Mouse (Mus musculus) intestine, postnatal 0 days (tissue): ENCODE results near the gene Myo1b. TPM values are rescaled to one million over a fixed set of nuclear protein-coding genes. Genes with fewer than 3 reads are reported as not detected.

Experiments used
- ATAC-seq: fragments of 200-750 bp; cut with Nextera tagmentation; 2 replicates; pipeline ENCODE4 v1.8.0; 2017; ENCODE audit warnings: mild to moderate bottlenecking, moderate TSS enrichment, moderate library complexity
- H3K27ac ChIP-seq: fragments of 300-500 bp; sonication (generic); 2 replicates; pipeline ENCODE4 v1.5.1; 2014; ENCODE audit warnings: mild to moderate bottlenecking, low read depth, low read length, moderate library complexity
- H3K27me3 ChIP-seq: fragments of 300-500 bp; sonication (generic); replicated peaks from 2 replicates; pipeline ENCODE4 v1.6.1; 2014; ENCODE audit warnings: low read length, mixed read lengths; ENCODE audit not compliant: control insufficient read depth, insufficient read depth
- H3K36me3 ChIP-seq: fragments of 300-500 bp; sonication (generic); 2 replicates; pipeline ENCODE4 v1.6.1; 2014; ENCODE audit warnings: mild to moderate bottlenecking, moderate library complexity; ENCODE audit not compliant: control insufficient read depth, insufficient read depth
- H3K4me1 ChIP-seq: fragments of 300-500 bp; sonication (generic); replicated peaks from 2 replicates; pipeline ENCODE4 v1.6.1; 2014; ENCODE audit warnings: antibody characterized with exemption, low read length, mixed read lengths; ENCODE audit not compliant: control insufficient read depth, insufficient read depth
- H3K4me2 ChIP-seq: fragments of 300-500 bp; sonication (generic); replicated peaks from 2 replicates; pipeline ENCODE4 v1.6.1; 2014; ENCODE audit warnings: low read depth, mild to moderate bottlenecking, moderate library complexity
- H3K4me3 ChIP-seq: fragments of 300-500 bp; sonication (generic); 2 replicates; pipeline ENCODE4 v1.5.1; 2014; ENCODE audit warnings: low read depth, low read length
- H3K9ac ChIP-seq: fragments of 300-500 bp; sonication (generic); 2 replicates; pipeline ENCODE4 v1.6.1; 2014; ENCODE audit warnings: mild to moderate bottlenecking, low read depth, low read length
- H3K9me3 ChIP-seq: fragments of 300-500 bp; sonication (generic); 2 replicates; pipeline ENCODE4 v1.6.1; 2016; ENCODE audit warnings: mixed run types; ENCODE audit not compliant: control insufficient read depth
- CTCF ChIP-seq: sonication (generic); IDR thresholded peaks from 2 replicates; pipeline ENCODE4 v1.5.1; 2016; ENCODE audit warnings: low read depth, mild to moderate bottlenecking, control low read depth, antibody characterized with exemption, moderate library complexity
- WGBS: fragments of 180-500 bp; shearing (Covaris S2); extraction: QIAGEN DNeasy Blood & Tissue Kit; methylation state at CpG from one replicate; pipeline ENCODE4 v1.1.7; 2014; 5-methylcytosine and 5-hydroxymethylcytosine counted together
- polyA plus RNA-seq: library from polyadenylated mRNA; unstranded; fragments of >200 nt; fragmentation: Nextera tagmentation; extraction: Ambion mirVana; gene quantifications from 2 replicates; pipeline ENCODE4 v1.2.1, GENCODE M21; 2015

The Myo1b gene
- polyA plus RNA-seq, 1 experiment from 2014 or later: 15.8 TPM

DNA sequence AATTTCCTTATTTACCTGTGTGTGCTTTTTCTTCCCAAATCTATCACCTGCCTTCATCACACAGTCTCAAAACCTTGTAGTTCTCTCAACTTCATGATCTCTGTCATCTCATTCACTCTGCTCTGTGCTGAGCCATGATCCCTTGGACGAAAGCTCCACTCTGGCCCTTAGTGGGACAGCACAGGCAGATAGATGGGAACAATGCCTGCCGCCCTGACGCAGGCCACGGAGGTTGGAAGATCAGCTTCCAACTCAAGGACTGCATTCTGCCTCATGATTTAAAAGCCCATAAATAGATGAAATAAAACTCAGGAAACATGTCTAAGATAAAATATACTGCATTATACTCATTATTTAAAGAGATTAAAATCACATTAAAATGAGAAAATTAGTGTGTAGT lies 149.6 kb downstream of the Myo1b start:
- Histone ChIP-seq H3K4me1 (0 out of 2 replicates have a peak, but pooled peaks cover 2% of the 10 kb centered on the region), H3K36me3 (peaks cover 6% of the 10 kb centered on the region; the same call in 1 of the 2 replicates), H3K27ac (no peak overlapping the region), H3K9ac (no peak overlapping the region), H3K9me3 (no peaks in the 10 kb centered on the region), H3K4me2 (no peak overlapping the region), H3K4me3 (no peak overlapping the region), H3K27me3 (no peaks in the 10 kb centered on the region)
- TF ChIP-seq CTCF: no peak
- WGBS: 91% methylated on average over 4 of the region's 4 CpGs
- no peak for ATAC-seq

DNA sequence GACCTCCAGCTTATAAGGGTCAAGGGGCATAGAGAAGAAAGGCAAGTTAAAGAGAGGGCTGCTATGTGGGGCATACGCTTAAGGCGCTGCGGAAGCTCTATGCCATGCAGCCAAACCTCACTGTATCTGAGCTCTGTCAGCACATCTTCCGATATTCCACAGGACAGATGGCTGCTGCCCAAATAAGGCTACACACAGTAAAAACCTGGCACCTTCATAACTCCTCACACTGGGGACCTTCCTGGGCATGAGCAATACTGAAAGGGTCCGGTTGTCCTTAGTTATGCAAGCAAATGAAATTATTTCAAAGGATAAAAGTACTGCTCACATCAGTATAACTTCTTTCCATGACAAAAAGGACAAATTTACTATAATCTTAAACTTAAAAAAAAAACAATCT lies 150.7 kb downstream of the Myo1b start:
- WGBS: 87% methylated on average over 5 of the region's 5 CpGs
- Histone ChIP-seq H3K4me3 (no peak overlapping the region), H3K4me2 (no peak overlapping the region), H3K27me3 (no peaks in the 10 kb centered on the region), H3K36me3 (peaks cover 6% of the 10 kb centered on the region; the same call in 1 of the 2 replicates), H3K9ac (no peak overlapping the region), H3K27ac (no peak overlapping the region), H3K4me1 (0 out of 2 replicates have a peak, but pooled peaks cover under 1% of the 10 kb centered on the region), H3K9me3 (no peaks in the 10 kb centered on the region)
- no peak for TF ChIP-seq CTCF
- no peak for ATAC-seq

DNA sequence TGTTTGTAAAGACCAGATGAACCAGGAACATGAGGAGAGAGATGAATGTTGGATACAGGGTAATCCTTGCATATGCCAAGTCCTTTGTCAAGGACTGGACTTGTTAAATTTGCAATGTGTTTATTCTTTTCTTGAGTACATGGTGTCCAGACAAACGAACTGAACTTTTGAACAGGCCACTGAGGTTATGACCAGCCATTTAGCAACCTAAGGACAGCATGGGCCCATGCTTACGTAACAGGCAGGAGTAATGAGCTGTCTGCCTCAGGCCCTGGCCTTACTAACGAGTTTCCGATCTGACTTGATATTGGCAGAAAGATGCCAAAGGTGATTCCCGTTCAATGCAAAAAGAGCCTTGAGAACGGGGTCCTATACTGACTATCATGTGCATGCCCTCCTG lies 156.2 kb downstream of the Myo1b start:
- Histone ChIP-seq H3K4me2 (no peak overlapping the region), H3K4me3 (no peak overlapping the region), H3K9ac (no peak overlapping the region), H3K9me3 (no peaks in the 10 kb centered on the region), H3K27me3 (no peaks in the 10 kb centered on the region), H3K36me3 (peaks cover 17% of the 10 kb centered on the region; the same call in 1 of the 2 replicates), H3K27ac (no peak overlapping the region), H3K4me1 (no peaks in the 10 kb centered on the region)
- 84% methylated on average over 6 of the region's 6 CpGs for WGBS
- TF ChIP-seq CTCF: no peak
- no peak for ATAC-seq

DNA sequence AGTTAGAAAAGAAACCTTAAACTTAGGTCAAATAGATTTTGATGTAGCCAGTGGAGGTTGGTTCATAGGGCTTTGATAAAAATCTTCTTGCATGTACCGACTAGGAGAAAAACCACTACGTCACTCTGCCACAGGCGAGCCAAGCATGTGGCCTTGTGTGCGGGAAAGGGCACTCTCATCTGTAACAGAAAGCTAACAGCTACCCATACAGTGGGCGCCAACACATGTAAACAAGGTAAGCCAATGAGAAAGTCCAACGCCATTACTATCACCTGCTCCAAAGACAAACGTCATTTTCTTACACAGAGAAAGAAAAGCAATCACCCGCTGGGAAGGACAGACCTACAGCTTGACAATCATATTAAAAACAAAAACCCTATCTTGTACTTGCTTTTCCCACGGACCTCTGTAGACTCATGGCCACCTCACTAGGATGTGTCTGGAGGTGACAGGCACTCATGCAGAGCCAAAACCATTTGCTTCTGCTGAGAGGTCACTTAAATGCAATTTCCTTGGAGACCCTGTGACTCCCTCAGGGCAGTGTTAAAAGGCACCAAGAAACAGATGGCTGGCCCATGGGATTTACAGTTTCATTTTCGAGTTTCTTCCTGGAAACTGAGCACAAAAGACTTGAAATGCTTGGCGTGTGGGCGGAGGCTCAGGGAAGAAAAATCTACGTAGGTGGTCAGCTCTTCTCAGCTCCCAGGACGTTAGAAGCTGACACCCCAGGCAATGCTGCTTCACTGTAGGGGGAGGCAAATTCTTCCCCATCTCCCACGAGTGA lies 157.4 kb downstream of the Myo1b start:
- Histone ChIP-seq H3K4me2 (no peak overlapping the region), H3K4me1 (no peaks in the 10 kb centered on the region), H3K4me3 (no peak overlapping the region), H3K9me3 (no peaks in the 10 kb centered on the region), H3K27me3 (no peaks in the 10 kb centered on the region), H3K9ac (no peak overlapping the region), H3K36me3 (peaks cover 17% of the 10 kb centered on the region; the same call in 1 of the 2 replicates), H3K27ac (no peak overlapping the region)
- 82% methylated on average over 15 of the region's 15 CpGs for WGBS
- ATAC-seq: no peak
- TF ChIP-seq CTCF: no peak

DNA sequence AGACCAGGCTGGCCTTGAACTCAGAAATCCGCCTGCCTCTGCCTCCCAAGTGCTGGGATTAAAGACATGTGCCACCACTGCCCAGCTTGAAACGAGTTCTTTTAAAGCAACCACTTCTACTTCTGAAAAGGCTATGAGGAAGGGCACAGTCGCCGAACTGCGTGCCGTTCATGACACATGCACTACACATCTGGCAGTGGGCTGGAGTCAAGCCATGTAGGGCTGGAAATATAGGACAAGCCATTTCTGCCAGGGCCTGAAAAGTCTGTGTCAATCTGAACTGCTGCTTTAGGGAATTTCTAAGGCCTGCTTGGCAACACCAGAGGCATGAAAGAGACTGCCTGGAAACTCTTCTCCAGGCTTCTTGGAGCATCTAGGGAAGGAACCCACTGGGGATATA lies 162.2 kb downstream of the Myo1b start:
- Histone ChIP-seq H3K9me3 (no peaks in the 10 kb centered on the region), H3K27ac (no peak overlapping the region), H3K4me2 (no peak overlapping the region), H3K27me3 (no peaks in the 10 kb centered on the region), H3K9ac (no peak overlapping the region), H3K4me3 (no peak overlapping the region), H3K36me3 (peaks cover 21% of the 10 kb centered on the region; the same call in 1 of the 2 replicates), H3K4me1 (no peaks in the 10 kb centered on the region)
- 93% methylated on average over 6 of the region's 6 CpGs for WGBS
- TF ChIP-seq CTCF: no peak
- ATAC-seq: no peak

DNA sequence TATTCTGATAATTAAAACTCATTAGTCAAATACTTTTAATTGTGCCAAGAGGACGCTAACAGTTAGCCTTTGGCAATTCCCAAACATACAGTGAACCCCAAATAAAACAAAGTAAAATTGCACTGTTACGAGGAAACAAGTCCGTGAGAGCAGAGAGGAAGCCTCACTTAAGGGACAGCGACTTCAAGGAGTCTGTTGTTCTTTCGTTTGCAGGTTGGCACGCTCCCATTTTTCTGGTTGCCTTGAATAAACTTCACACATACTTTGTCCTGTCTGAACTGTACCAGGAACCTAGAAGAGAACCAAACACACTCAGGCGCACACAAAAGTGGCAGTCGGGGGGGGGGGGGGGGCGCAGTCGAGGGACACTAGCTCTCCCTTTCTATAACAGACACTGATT lies 164.9 kb downstream of the Myo1b start:
- ATAC-seq: no peak
- H3K36me3 ChIP-seq: peaks cover 15% of the 10 kb centered on the region; the same call in 1 of the 2 replicates
- H3K9ac ChIP-seq: no peak overlapping the region
- no peaks in the 10 kb centered on the region for H3K27me3 ChIP-seq
- H3K9me3 ChIP-seq: no peaks in the 10 kb centered on the region
- H3K4me3 ChIP-seq: no peak overlapping the region
- WGBS: 59% methylated on average over 10 of the region's 10 CpGs
- no peak overlapping the region for H3K27ac ChIP-seq
- H3K4me2 ChIP-seq: no peak overlapping the region
- TF ChIP-seq CTCF: no peak
- no peaks in the 10 kb centered on the region for H3K4me1 ChIP-seq
